Mouse (Mus musculus) forebrain, embryonic 14.5 days (tissue): ENCODE results near the gene Cltc. TPM values are rescaled to one million over a fixed set of nuclear protein-coding genes. Genes with fewer than 3 reads are reported as not detected.

ENCODE experiments used
- polyA plus RNA-seq: library from polyadenylated mRNA; unstranded; fragments of >200 nt; fragmentation: Nextera tagmentation; extraction: Ambion mirVana; gene quantifications from 2 replicates; pipeline ENCODE4 v1.2.1, GENCODE M21; 2014

The Cltc gene
- polyA plus RNA-seq, 1 experiment from 2014 or later: 138 TPM

Other genes with a start within 250 kb of the Cltc start
- gene Rps6kb1, start 212.8 kb downstream of the Cltc start, polyA plus RNA-seq: 41.8 and 42.1 TPM in 2 replicates
- gene Tubd1, start 212.6 kb downstream of the Cltc start, polyA plus RNA-seq: 10.0 and 11.0 TPM in 2 replicates
- gene Vmp1, start 73.7 kb downstream of the Cltc start, polyA plus RNA-seq: 119 and 131 TPM in 2 replicates
- 33.2 and 38.1 TPM in 2 replicates for gene Ptrh2, start 73.6 kb downstream of the Cltc start, polyA plus RNA-seq
- 33.2 and 34.1 TPM in 2 replicates for gene Dhx40, start 50.2 kb upstream of the Cltc start, polyA plus RNA-seq
- 6.0 and 7.0 TPM in 2 replicates for gene Ypel2, start 236.1 kb upstream of the Cltc start, polyA plus RNA-seq